Mouse (Mus musculus) ES-E14 (cell line): ENCODE measurements at regions not wholly inside any gene's neighbourhood (a gene's known extent, or its start where the extent isn't known, plus 50 kb on each side); places are given as distances from the start of the nearest gene placed in this dataset.
"Not testable (repeated sequence)": the region's sequence is repeated elsewhere in the genome, so short reads cannot be mapped to it uniquely, and the experiment has no call there.

ENCODE experiments used
- CHD2 ChIP-seq: IDR thresholded peaks from 2 replicates; pipeline ENCODE4 v1.6.1; 2014; ENCODE audit warnings: mild to moderate bottlenecking, low read depth, low read length, inconsistent platforms
- HCFC1 ChIP-seq: IDR thresholded peaks from 2 replicates; pipeline ENCODE4 v1.6.1; 2012; ENCODE audit warnings: low read length, inconsistent platforms, borderline replicate concordance; ENCODE audit not compliant: insufficient read depth
- MAFK ChIP-seq: IDR thresholded peaks from 2 replicates; pipeline ENCODE4 v1.6.1; 2014; ENCODE audit warnings: mild to moderate bottlenecking, low read depth, low read length, inconsistent platforms; ENCODE audit not compliant: insufficient read depth
- ZC3H11A ChIP-seq: IDR thresholded peaks from 2 replicates; pipeline ENCODE4 v1.6.1; 2012; ENCODE audit warnings: low read depth, mild to moderate bottlenecking, inconsistent platforms, low read length, borderline replicate concordance
- ZNF384 ChIP-seq: IDR thresholded peaks from 2 replicates; pipeline ENCODE4 v1.6.1; 2012; ENCODE audit warnings: low read depth, low read length, inconsistent platforms

GRCm38 (mm10) chr13:65375273-65375672 is 96.7 kb downstream of the Zfp369 start:
- TF ChIP-seq ZNF384, ZC3H11A, MAFK, CHD2, HCFC1: not testable (repeated sequence)
